Mouse (Mus musculus): Measurements from ENCODE around the gene 4930447C04Rik.

DNA sequence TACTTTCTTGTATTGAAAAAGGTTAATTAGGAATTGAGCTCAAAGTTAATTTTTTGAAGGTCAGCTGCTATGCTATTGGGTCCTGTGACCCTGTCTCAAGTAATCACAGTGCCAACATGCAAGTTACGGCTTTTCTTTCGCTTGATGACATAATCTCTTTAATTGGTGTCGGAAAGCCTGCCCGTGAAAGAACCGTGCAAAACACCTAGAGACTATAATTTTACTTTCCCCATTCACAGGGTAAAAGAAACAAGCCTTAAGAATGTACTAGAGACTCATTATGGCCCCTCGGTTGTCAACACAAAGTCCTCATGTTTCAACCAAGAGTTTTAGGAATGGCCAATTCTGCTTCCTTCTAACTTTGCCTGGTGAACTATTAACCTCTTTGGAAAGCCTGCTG, 88.3 kb downstream of the 4930447C04Rik start:
- TF ChIP-seq CTCF (IDR thresholded peaks at IDR 0.05) (no peak), EP300 (IDR thresholded peaks at IDR 0.05) (no peak)
